Mouse (Mus musculus): ENCODE data around the gene Ccdc24. TPM values are rescaled to one million over a fixed set of nuclear protein-coding genes. Genes with fewer than 3 reads are reported as not detected.

Gene Ccdc24
- total and polyA plus RNA-seq, 3 experiments = 0.52 to 2.4 (median 1.1) TPM

- peak; percentile 77 for DNase-seq
Observed at GRCm38 (mm10) chr4:117829260-117830123, 42.9 kb downstream of the Ccdc24 start.

DNA sequence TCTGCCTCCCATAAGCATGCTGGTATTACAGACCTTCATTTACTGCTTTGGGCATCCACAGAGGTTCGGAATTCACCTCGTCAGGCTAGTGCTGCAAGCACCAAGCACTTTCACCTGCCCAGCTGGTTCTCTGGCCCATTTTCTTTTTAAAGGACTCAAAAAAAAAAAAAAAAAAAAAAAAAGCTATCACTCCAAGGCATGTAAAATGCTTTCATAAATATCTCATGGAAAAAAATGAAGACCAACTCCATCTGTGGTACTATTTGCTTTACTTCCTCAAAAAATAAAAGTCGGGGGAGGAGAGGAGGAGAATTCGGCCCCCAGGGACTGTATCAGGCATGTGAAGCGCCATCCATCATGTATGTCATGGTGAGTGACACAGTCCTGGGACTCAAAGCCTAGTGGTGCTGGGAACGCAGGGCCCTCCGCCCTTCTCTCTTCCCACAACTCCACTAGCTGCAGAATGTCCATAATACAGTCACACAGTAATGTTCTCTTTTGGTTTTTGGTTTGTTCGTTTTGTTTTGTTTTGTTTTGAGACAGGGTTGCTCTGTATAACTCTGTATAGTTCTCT lies 43.7 kb downstream of the Ccdc24 start:
- DNase-seq = no peak

- no peak for DNase-seq
Observed at GRCm38 (mm10) chr4:117818032-117818431, 54.3 kb downstream of the Ccdc24 start.

DNA sequence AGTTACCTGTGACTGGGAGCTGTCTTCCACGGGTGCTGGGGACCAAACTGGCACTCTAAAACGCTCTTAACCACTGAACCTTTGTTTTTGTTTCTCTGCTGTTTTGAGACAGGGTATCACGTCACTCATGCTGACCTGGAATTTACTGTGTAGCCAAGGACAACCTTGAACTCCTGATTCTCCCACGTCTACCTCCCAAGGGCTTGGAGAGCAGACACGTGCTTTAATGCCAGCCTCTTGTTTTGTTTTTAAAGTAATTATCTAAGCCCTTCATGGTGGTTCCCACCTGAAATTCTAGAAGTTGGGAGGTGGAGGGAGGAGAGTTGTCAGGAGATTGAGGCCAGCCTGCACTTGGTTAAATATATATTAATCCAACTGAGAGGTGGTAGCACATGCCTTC lies 55.6 kb downstream of the Ccdc24 start:
- peak; percentile 36 for DNase-seq

Other genes with a start within 250 kb of the Ccdc24 start
- gene Dmap1, start 190.3 kb downstream of the Ccdc24 start, total RNA-seq (2021) = 10 to 100 TPM; 19.5 to 28.0 TPM
- 15.4 and 19.4 TPM in 2 replicates for gene Dmap1, start 190.3 kb downstream of the Ccdc24 start, polyA plus RNA-seq (2012; rRNA removed)
- gene Gm12845, start 148.1 kb downstream of the Ccdc24 start, total RNA-seq (2021) = not detected
- not detected in 2 replicates for gene Gm12845, start 148.1 kb downstream of the Ccdc24 start, polyA plus RNA-seq (2012; rRNA removed)
- not detected for gene Klf17, start 106.9 kb downstream of the Ccdc24 start, total RNA-seq (2021)
- gene Klf17, start 106.9 kb downstream of the Ccdc24 start, polyA plus RNA-seq (2012; rRNA removed) = not detected in 2 replicates
- 10 to 100 TPM in 1 of 2 experiments, 1 to 10 TPM in 1; 9.0 to 14.5 TPM for gene Slc6a9, start 38.1 kb downstream of the Ccdc24 start, total RNA-seq (2021)
- gene Slc6a9, start 38.1 kb downstream of the Ccdc24 start, polyA plus RNA-seq (2012; rRNA removed) = 29.7 and 39.7 TPM in 2 replicates
- gene B4galt2, start 10.9 kb upstream of the Ccdc24 start, total RNA-seq (2021) = 10 to 100 TPM in 1 of 2 experiments, 1 to 10 TPM in 1; 8.7 to 12.1 TPM
- gene B4galt2, start 10.9 kb upstream of the Ccdc24 start, polyA plus RNA-seq (2012; rRNA removed) = 63.8 and 65.8 TPM in 2 replicates
- 100 to 1,000 TPM; 208 to 226 TPM for gene Atp6v0b, start 14.8 kb upstream of the Ccdc24 start, total RNA-seq (2021)
- 597 and 627 TPM in 2 replicates for gene Atp6v0b, start 14.8 kb upstream of the Ccdc24 start, polyA plus RNA-seq (2012; rRNA removed)
- 1 to 10 TPM; 9.5 to 9.7 TPM for gene Dph2, start 19.5 kb upstream of the Ccdc24 start, total RNA-seq (2021)
- 16.5 and 18.9 TPM in 2 replicates for gene Dph2, start 19.5 kb upstream of the Ccdc24 start, polyA plus RNA-seq (2012; rRNA removed)
- gene Ipo13, start 42.4 kb upstream of the Ccdc24 start, total RNA-seq (2021) = 10 to 100 TPM; 35.8 to 46.3 TPM
- gene Ipo13, start 42.4 kb upstream of the Ccdc24 start, polyA plus RNA-seq (2012; rRNA removed) = 49.3 and 67.1 TPM in 2 replicates
- gene Artn, start 57.2 kb upstream of the Ccdc24 start, total RNA-seq (2021) = under 1 TPM in 1 of 2 experiments, not detected in 1; 0.41 TPM
- gene Artn, start 57.2 kb upstream of the Ccdc24 start, polyA plus RNA-seq (2012; rRNA removed) = 0.43 and 0.52 TPM in 2 replicates

Measured in adrenal gland, adult 2 months (tissue).